Mouse (Mus musculus) midbrain, embryonic 16.5 days (tissue): ENCODE results near the gene Tnfrsf21. TPM values are rescaled to one million over a fixed set of nuclear protein-coding genes. Genes with fewer than 3 reads are reported as not detected.

ENCODE experiments used
- ATAC-seq: fragments of 200-750 bp; cut with Nextera tagmentation; 2 replicates; pipeline ENCODE4 v1.8.0; 2017; ENCODE audit warnings: moderate TSS enrichment
- H3K27ac ChIP-seq: fragments of 300-500 bp; sonication (generic); 2 replicates; pipeline ENCODE4 v1.5.1; 2014; ENCODE audit warnings: mild to moderate bottlenecking, low read length, mixed read lengths
- H3K27me3 ChIP-seq: fragments of 300-500 bp; sonication (generic); 2 replicates; pipeline ENCODE4 v1.6.1; 2014; ENCODE audit warnings: low read depth, low read length, mixed read lengths; ENCODE audit not compliant: control insufficient read depth, insufficient read depth
- H3K36me3 ChIP-seq: fragments of 300-500 bp; sonication (generic); 2 replicates; pipeline ENCODE4 v1.6.1; 2014; ENCODE audit warnings: mild to moderate bottlenecking, low read length, moderate library complexity, mixed read lengths; ENCODE audit not compliant: control insufficient read depth, insufficient read depth
- H3K4me1 ChIP-seq: fragments of 300-500 bp; sonication (generic); 2 replicates; pipeline ENCODE4 v1.6.1; 2014; ENCODE audit warnings: mild to moderate bottlenecking, low read length, mixed read lengths; ENCODE audit not compliant: control insufficient read depth, insufficient read depth
- H3K4me2 ChIP-seq: fragments of 300-500 bp; sonication (generic); 2 replicates; pipeline ENCODE4 v1.6.1; 2014; ENCODE audit warnings: mild to moderate bottlenecking, low read length, mixed read lengths
- H3K4me3 ChIP-seq: fragments of 300-500 bp; sonication (generic); 2 replicates; pipeline ENCODE4 v1.5.1; 2014; ENCODE audit warnings: low read depth, mild to moderate bottlenecking, low read length, moderate library complexity, mixed read lengths
- H3K9ac ChIP-seq: fragments of 300-500 bp; sonication (generic); 2 replicates; pipeline ENCODE4 v1.6.1; 2014; ENCODE audit warnings: low read depth, low read length, mixed read lengths
- H3K9me3 ChIP-seq: fragments of 300-500 bp; sonication (generic); replicated peaks from 2 replicates; pipeline ENCODE4 v1.6.1; 2014; ENCODE audit warnings: mild to moderate bottlenecking, low read length, mixed read lengths; ENCODE audit not compliant: control insufficient read depth, poor library complexity, severe bottlenecking
- WGBS: fragments of 180-500 bp; shearing (Covaris S2); extraction: QIAGEN DNeasy Blood & Tissue Kit; methylation state at CpG from one replicate; pipeline ENCODE4 v1.1.7; 2014; 5-methylcytosine and 5-hydroxymethylcytosine counted together
- polyA plus RNA-seq: library from polyadenylated mRNA; unstranded; fragments of >200 nt; fragmentation: Nextera tagmentation; extraction: Ambion mirVana; gene quantifications from 2 replicates; pipeline ENCODE4 v1.2.1, GENCODE M21; 2015

Gene Tnfrsf21
- polyA plus RNA-seq, 1 experiment from 2014 or later, result 71.6 TPM

DNA sequence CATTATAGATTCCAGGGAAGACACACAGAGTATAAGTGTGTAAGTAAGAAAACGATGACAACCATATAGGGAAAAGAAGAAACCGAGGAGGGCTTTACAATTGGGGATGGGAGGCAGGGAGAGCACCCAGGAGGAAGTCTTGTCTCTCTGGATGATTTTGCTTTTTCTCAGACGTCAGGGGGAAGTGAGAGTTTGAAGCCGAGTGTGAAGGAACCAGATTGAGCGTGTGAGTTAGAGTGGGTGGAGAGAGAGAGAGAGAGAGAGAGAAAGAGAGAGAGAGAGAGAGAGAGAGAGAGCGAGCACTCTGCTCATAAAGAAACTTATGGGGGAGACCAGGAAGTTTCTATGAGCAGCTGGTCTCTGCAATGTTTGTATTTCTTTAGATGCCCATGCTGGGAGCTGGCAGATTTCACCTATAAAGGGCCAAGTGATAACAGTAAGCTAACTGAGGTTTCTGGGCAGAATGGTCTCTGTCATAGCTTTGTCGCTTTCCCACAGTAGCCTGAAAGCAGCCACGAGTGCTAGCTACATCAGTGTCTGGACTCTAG is 16.2 kb downstream of the Tnfrsf21 start:
- H3K4me1 ChIP-seq, result no peaks in the 10 kb centered on the region; the same call in 1 of the 2 replicates
- H3K4me2 ChIP-seq, result no peak overlapping the region
- H3K4me3 ChIP-seq, result no peak overlapping the region
- 92% methylated on average over 8 of the region's 8 CpGs for WGBS
- H3K9ac ChIP-seq, result no peak overlapping the region
- H3K36me3 ChIP-seq, result peaks cover 2% of the 10 kb centered on the region
- H3K27ac ChIP-seq, result no peak overlapping the region
- H3K9me3 ChIP-seq, result no peaks in the 10 kb centered on the region
- ATAC-seq, result no peak
- H3K27me3 ChIP-seq, result no peaks in the 10 kb centered on the region

DNA sequence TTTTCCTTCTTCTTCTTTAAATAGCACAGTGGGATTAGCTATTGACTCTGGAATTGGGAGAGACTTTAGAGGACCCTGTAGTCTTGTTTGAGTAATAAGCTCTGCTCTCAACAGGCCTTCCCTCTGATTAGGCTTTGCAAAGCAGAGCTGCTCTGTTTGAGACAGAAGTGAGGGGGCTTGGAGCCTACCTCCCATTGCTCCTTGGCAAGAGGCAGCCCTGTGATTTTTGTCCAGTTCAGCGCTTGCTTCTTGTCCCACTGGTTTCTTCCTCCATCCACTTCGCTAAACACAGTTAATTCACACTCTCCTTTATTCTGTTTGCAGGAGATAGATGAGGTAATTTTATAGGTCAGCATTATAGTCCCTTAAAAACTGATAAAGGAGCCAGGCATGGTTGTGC is 19.0 kb downstream of the Tnfrsf21 start:
- ATAC-seq, result no peak
- H3K27me3 ChIP-seq, result no peaks in the 10 kb centered on the region
- H3K4me1 ChIP-seq, result no peaks in the 10 kb centered on the region; the same call in 1 of the 2 replicates
- no peaks in the 10 kb centered on the region for H3K9me3 ChIP-seq
- no peak overlapping the region for H3K9ac ChIP-seq
- no peak overlapping the region for H3K4me2 ChIP-seq
- no peak overlapping the region for H3K27ac ChIP-seq
- no peak overlapping the region for H3K4me3 ChIP-seq
- H3K36me3 ChIP-seq, result peaks cover 24% of the 10 kb centered on the region
- WGBS, result 86% methylated on average over 2 of the region's 2 CpGs

DNA sequence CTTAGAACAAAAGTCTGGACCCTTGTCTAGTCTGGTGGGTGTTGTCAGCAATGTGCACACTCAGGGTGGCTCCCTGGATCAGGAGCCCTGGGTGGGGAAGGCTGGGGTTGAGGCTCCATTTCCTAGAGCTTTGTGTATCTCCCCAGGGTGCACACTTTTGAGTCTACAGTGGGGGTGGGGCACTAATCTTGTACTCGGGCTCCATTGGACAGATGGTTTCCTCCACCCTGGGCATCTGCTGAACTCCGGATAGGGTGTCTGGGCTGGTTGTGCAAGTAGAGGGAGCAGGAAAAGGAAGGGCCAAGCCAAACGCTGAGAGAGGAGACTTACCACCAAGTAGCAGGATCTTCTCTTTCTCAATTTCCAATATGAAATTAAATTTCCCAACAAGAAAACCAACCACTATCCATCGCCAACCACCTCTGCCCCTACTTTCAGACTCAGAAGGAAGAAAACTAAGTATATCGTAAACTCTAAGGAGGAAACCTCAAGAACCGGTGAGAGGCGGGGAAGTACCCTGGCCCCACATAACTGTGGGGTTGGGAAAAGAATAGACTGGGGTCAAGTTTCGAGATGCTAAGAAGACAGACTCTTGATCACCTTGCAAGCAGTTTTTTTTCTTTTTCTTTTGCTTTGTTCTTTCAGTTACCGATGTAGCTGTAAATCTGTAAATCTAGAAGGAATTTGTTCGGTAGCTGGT is 19.9 kb downstream of the Tnfrsf21 start:
- Histone ChIP-seq H3K36me3 (peaks cover 24% of the 10 kb centered on the region), H3K27ac (no peak overlapping the region), H3K9ac (no peak overlapping the region), H3K4me1 (no peaks in the 10 kb centered on the region; the same call in 1 of the 2 replicates), H3K4me2 (no peak overlapping the region), H3K27me3 (no peaks in the 10 kb centered on the region), H3K4me3 (no peak overlapping the region), H3K9me3 (no peaks in the 10 kb centered on the region)
- ATAC-seq, result no peak
- WGBS, result 81% methylated on average over 10 of the region's 10 CpGs

DNA sequence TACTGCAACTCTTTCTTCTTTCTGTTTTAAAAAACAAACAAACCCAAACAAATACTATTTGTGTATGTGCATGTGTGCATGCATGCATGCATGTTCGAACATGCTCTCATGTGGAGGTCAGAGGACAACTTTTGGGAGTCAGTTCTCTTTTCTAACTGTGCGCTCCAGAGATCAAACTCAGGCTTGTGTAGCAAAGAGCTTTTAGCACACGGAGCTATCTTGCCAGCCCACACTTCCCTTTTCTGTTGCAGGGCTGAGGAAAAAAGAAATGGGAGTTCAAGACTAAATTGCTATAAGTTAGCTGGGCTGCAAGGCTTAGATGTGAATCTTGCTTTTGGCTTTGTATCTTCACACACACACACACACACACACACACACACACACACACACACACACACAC is 24.2 kb downstream of the Tnfrsf21 start:
- Histone ChIP-seq H3K4me1 (no peaks in the 10 kb centered on the region), H3K4me3 (no peak overlapping the region), H3K27me3 (no peaks in the 10 kb centered on the region), H3K4me2 (no peak overlapping the region), H3K36me3 (peaks cover 29% of the 10 kb centered on the region), H3K27ac (no peak overlapping the region), H3K9me3 (no peaks in the 10 kb centered on the region), H3K9ac (no peak overlapping the region)
- WGBS, result 83% methylated on average over 3 of the region's 3 CpGs
- no peak for ATAC-seq

GRCm38 (mm10) chr17:43050619-43051018 is 34.3 kb downstream of the Tnfrsf21 start:
- 91% methylated on average over 2 of the region's 2 CpGs for WGBS
- no peak overlapping the region for H3K4me2 ChIP-seq
- no peak for ATAC-seq
- no peaks in the 10 kb centered on the region for H3K9me3 ChIP-seq
- H3K36me3 ChIP-seq, result no peaks in the 10 kb centered on the region
- no peak overlapping the region for H3K27ac ChIP-seq
- H3K4me1 ChIP-seq, result peaks cover 2% of the 10 kb centered on the region; the same call in 1 of the 2 replicates
- no peak overlapping the region for H3K9ac ChIP-seq
- no peaks in the 10 kb centered on the region for H3K27me3 ChIP-seq
- H3K4me3 ChIP-seq, result no peak overlapping the region

DNA sequence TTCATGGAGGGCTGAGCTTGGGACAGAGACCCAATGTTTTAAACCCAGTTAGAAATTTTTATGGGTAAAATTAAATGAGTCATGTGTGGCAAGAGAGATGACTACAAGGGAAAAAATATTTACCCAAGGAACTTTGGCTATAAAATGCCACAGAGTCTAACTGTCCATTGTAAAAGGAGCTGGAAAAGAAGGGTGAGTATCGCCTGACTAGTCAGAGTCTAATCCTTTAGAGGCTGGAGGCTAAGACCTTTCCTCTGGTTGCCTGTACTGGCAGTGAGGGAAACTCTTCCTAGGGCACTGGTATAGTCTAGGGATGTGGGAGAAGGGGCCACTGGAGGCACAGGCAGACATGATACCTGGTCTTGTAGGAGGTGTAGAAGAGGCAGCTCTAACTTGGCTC is 36.4 kb downstream of the Tnfrsf21 start:
- Histone ChIP-seq H3K9me3 (no peaks in the 10 kb centered on the region), H3K27ac (no peak overlapping the region), H3K4me3 (no peak overlapping the region), H3K4me2 (no peak overlapping the region), H3K9ac (no peak overlapping the region), H3K27me3 (no peaks in the 10 kb centered on the region), H3K4me1 (no peaks in the 10 kb centered on the region), H3K36me3 (no peaks in the 10 kb centered on the region)
- no peak for ATAC-seq
- 82% methylated on average over 1 of the region's 1 CpGs for WGBS

- Histone ChIP-seq H3K9me3 (no peaks in the 10 kb centered on the region), H3K4me1 (no peaks in the 10 kb centered on the region), H3K4me3 (no peak overlapping the region), H3K4me2 (no peak overlapping the region), H3K27ac (no peak overlapping the region), H3K36me3 (no peaks in the 10 kb centered on the region), H3K9ac (no peak overlapping the region), H3K27me3 (no peaks in the 10 kb centered on the region)
- no peak for ATAC-seq
- 98% methylated on average over 10 of the region's 10 CpGs for WGBS
Observed at GRCm38 (mm10) chr17:43053943-43054342, 37.6 kb downstream of the Tnfrsf21 start.

GRCm38 (mm10) chr17:43058277-43059025 is 42.1 kb downstream of the Tnfrsf21 start:
- ATAC-seq, result no peak
- Histone ChIP-seq H3K4me1 (no peaks in the 10 kb centered on the region), H3K4me3 (no peak overlapping the region), H3K36me3 (no peaks in the 10 kb centered on the region), H3K27ac (no peak overlapping the region), H3K9ac (no peak overlapping the region), H3K27me3 (no peaks in the 10 kb centered on the region), H3K9me3 (no peaks in the 10 kb centered on the region), H3K4me2 (no peak overlapping the region)
- 97% methylated on average over 11 of the region's 11 CpGs for WGBS

DNA sequence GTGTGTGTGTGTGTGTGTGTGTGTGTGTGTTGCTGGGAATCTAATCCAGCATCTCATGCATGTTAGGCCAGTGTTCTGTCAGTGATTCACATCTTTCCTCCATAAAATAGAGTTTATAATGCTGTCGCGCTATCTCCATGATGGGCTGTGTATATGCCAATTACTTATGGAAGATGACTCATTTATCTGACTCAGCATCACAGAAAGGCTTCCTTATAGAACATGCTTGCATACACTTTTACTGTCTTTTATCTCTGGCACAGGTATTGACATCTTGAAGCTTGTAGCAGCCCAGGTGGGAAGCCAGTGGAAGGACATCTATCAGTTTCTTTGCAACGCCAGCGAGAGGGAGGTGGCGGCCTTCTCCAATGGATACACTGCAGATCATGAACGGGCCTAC is 48.4 kb downstream of the Tnfrsf21 start:
- H3K9ac ChIP-seq, result no peak overlapping the region
- H3K27ac ChIP-seq, result no peak overlapping the region
- H3K36me3 ChIP-seq, result peaks cover 11% of the 10 kb centered on the region
- no peak overlapping the region for H3K4me2 ChIP-seq
- no peak for ATAC-seq
- H3K9me3 ChIP-seq, result no peaks in the 10 kb centered on the region
- no peaks in the 10 kb centered on the region for H3K4me1 ChIP-seq
- no peaks in the 10 kb centered on the region for H3K27me3 ChIP-seq
- 97% methylated on average over 6 of the region's 6 CpGs for WGBS
- no peak overlapping the region for H3K4me3 ChIP-seq
